Mouse (Mus musculus) kidney, embryonic 14.5 days (tissue): ENCODE results near the gene Ttll6. TPM values are rescaled to one million over a fixed set of nuclear protein-coding genes. Genes with fewer than 3 reads are reported as not detected.

Source experiments
- ATAC-seq: fragments of 200-750 bp; cut with Nextera tagmentation; 2 replicates; pipeline ENCODE4 v1.8.0; 2017; ENCODE audit warnings: moderate number of reproducible peaks, mild to moderate bottlenecking, moderate TSS enrichment, moderate library complexity; ENCODE audit not compliant: low FRiP score, low TSS enrichment
- H3K27ac ChIP-seq: fragments of 300-500 bp; sonication (generic); 2 replicates; pipeline ENCODE4 v1.5.1; 2014; ENCODE audit warnings: low read depth, mild to moderate bottlenecking, low read length, moderate library complexity, mixed read lengths
- H3K27me3 ChIP-seq: fragments of 300-500 bp; sonication (generic); 2 replicates; pipeline ENCODE4 v1.6.1; 2014; ENCODE audit warnings: mild to moderate bottlenecking, low read length; ENCODE audit not compliant: control insufficient read depth, insufficient read depth
- H3K36me3 ChIP-seq: fragments of 300-500 bp; sonication (generic); 2 replicates; pipeline ENCODE4 v1.6.1; 2014; ENCODE audit warnings: low read length, mixed read lengths; ENCODE audit not compliant: control insufficient read depth, insufficient read depth
- H3K4me1 ChIP-seq: fragments of 300-500 bp; sonication (generic); 2 replicates; pipeline ENCODE4 v1.6.1; 2014; ENCODE audit warnings: low read length, mixed read lengths; ENCODE audit not compliant: control insufficient read depth, insufficient read depth
- H3K4me2 ChIP-seq: fragments of 300-500 bp; sonication (generic); replicated peaks from 2 replicates; pipeline ENCODE4 v1.6.1; 2014; ENCODE audit warnings: low read depth, mild to moderate bottlenecking, low read length
- H3K4me3 ChIP-seq: fragments of 300-500 bp; sonication (generic); 2 replicates; pipeline ENCODE4 v1.5.1; 2014; ENCODE audit warnings: mild to moderate bottlenecking, low read length
- H3K9ac ChIP-seq: fragments of 300-500 bp; sonication (generic); 2 replicates; pipeline ENCODE4 v1.6.1; 2014; ENCODE audit warnings: low read depth, mild to moderate bottlenecking, low read length, moderate library complexity
- H3K9me3 ChIP-seq: fragments of 300-500 bp; sonication (generic); 2 replicates; pipeline ENCODE4 v1.6.1; 2016; ENCODE audit warnings: low read length; ENCODE audit not compliant: control insufficient read depth
- WGBS: fragments of 180-500 bp; shearing (Covaris S2); extraction: QIAGEN DNeasy Blood & Tissue Kit; methylation state at CpG from one replicate; pipeline ENCODE4 v1.1.7; 2014; 5-methylcytosine and 5-hydroxymethylcytosine counted together
- polyA plus RNA-seq: library from polyadenylated mRNA; unstranded; fragments of >200 nt; fragmentation: Nextera tagmentation; extraction: Ambion mirVana; gene quantifications from 2 replicates; pipeline ENCODE4 v1.2.1, GENCODE M21; 2014

The Ttll6 gene
- polyA plus RNA-seq, 1 experiment from 2014 or later = not detected

DNA sequence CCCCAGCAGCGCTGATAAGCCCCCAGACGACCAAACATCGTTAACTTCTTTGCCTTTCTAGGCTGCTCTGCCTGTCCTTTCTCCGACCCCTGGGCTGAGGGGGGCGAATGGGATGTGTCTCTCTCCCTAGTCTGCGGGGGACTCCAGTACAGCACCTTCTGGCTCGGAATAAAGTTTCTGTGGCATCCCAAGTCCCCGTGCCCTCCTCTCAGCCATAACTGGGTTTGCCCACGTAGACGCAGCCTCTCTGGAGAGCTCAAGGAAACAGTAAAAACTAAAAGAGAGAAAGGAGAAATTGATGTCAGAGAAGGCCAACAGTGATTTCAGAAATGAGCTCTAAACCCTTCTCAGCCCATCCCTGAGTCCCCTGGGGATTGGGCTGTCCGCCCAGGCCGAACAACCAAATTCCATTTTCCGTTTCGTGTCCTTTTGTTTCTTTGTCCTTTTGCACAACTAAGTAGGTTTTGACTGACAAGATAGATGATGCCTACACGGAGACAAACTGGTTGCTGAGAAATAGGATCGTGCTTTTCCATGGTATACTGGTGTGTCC is 39.8 kb downstream of the Ttll6 start:
- Histone ChIP-seq H3K27me3 (peaks cover 97% of the 10 kb centered on the region), H3K4me3 (peak overlapping the region; percentile 6; the same call in 1 of the 2 replicates), H3K27ac (no peak overlapping the region), H3K4me2 (no peak overlapping the region), H3K36me3 (no peaks in the 10 kb centered on the region), H3K9me3 (no peaks in the 10 kb centered on the region), H3K9ac (no peak overlapping the region), H3K4me1 (no peaks in the 10 kb centered on the region)
- no peak for ATAC-seq
- 2% methylated on average over 16 of the region's 16 CpGs for WGBS

DNA sequence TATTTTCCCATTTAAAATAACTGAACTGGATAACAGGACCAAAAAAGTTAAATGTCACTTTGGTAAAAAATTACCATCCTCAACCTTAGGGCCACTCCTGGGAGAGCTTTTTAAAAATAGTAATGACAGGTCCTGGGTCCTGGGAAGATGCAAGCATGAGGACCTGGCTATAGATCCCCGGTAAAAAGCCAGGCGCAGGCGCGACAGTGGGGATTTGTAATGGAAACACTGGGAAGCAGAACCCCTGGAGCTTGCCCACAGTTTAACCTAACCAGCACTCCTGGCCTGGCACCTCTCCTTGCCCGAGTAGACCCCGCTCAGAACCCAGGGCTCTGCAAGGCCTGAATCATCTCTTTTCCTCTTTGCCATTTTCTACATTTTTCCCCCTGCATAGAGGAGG is 41.3 kb downstream of the Ttll6 start:
- no peaks in the 10 kb centered on the region for H3K4me1 ChIP-seq
- no peaks in the 10 kb centered on the region for H3K36me3 ChIP-seq
- H3K9ac ChIP-seq = no peak overlapping the region
- no peaks in the 10 kb centered on the region for H3K9me3 ChIP-seq
- no peak for ATAC-seq
- peaks cover 95% of the 10 kb centered on the region for H3K27me3 ChIP-seq
- no peak overlapping the region for H3K27ac ChIP-seq
- H3K4me2 ChIP-seq = no peak overlapping the region
- H3K4me3 ChIP-seq = no peak overlapping the region
- 0% methylated on average over 6 of the region's 6 CpGs for WGBS

DNA sequence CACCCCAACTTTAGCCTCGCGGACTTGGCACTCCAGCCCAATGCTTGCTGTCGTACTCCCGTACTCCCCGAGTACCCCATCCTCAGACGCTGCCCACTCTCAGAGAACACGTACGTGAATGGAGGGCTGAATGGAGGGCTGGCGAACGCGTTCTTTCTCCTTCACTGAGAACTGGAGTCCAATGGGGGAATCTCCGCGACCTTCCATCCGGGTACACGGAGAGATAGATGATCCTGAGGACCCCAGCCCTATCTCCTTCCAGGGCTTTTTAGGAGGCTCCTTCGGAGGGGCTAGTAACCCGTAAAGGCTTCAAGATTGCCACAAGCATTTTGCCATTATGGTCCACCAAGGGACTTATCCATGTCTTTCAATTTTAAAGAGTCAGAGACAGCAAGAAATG is 41.9 kb downstream of the Ttll6 start:
- no peak overlapping the region for H3K27ac ChIP-seq
- H3K4me2 ChIP-seq = no peak overlapping the region
- ATAC-seq = no peak
- no peaks in the 10 kb centered on the region for H3K9me3 ChIP-seq
- no peak overlapping the region for H3K4me3 ChIP-seq
- WGBS = 2% methylated on average over 17 of the region's 17 CpGs
- H3K36me3 ChIP-seq = no peaks in the 10 kb centered on the region
- no peaks in the 10 kb centered on the region for H3K4me1 ChIP-seq
- H3K27me3 ChIP-seq = peaks cover 93% of the 10 kb centered on the region
- H3K9ac ChIP-seq = no peak overlapping the region

DNA sequence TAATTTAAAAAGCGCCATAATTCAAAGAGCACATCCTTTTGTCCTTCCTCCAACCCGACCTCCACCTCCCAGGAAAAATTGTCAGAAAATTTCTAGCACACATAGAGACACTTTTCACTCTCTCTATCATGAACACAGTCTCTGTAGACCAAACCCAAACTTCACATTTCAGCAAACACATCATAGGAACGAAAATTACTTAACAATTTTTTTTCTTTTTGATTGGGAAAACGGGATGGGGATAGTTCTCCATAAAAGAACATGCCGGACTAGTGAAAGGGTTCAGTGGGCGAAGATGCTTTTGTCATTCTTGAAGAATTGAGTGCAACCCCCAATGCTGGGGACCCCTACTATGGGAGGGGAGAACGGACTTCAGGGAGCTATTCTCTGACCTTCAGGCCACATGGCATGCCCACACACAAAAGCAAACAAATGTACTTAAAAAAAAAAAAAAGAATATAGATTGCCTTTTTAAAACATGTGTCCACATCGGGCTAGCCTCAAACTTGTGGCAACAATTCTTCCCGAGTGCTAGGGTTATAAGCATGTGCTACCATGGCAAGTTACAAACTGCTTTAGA is 42.5 kb downstream of the Ttll6 start:
- Histone ChIP-seq H3K4me2 (no peak overlapping the region), H3K36me3 (no peaks in the 10 kb centered on the region), H3K9ac (no peak overlapping the region), H3K27ac (no peak overlapping the region), H3K27me3 (peaks cover 93% of the 10 kb centered on the region), H3K4me3 (no peak overlapping the region), H3K4me1 (no peaks in the 10 kb centered on the region), H3K9me3 (no peaks in the 10 kb centered on the region)
- WGBS = 2% methylated on average over 9 of the region's 9 CpGs
- no peak for ATAC-seq

- Histone ChIP-seq H3K4me2 (no peak overlapping the region), H3K36me3 (no peaks in the 10 kb centered on the region), H3K4me3 (no peak overlapping the region), H3K27me3 (peaks cover 93% of the 10 kb centered on the region), H3K27ac (no peak overlapping the region), H3K9me3 (no peaks in the 10 kb centered on the region), H3K4me1 (no peaks in the 10 kb centered on the region), H3K9ac (no peak overlapping the region)
- under 1% methylated on average over 10 of the region's 10 CpGs for WGBS
- ATAC-seq = no peak
These were observed 43.3 kb downstream of the Ttll6 start for GRCm38 (mm10) chr11:96176841-96177240.

GRCm38 (mm10) chr11:96177546-96178174 is 44.1 kb downstream of the Ttll6 start:
- peaks cover 93% of the 10 kb centered on the region for H3K27me3 ChIP-seq
- H3K4me2 ChIP-seq = no peak overlapping the region
- H3K4me1 ChIP-seq = no peaks in the 10 kb centered on the region
- no peak overlapping the region for H3K27ac ChIP-seq
- under 1% methylated on average over 27 of the region's 27 CpGs for WGBS
- no peak for ATAC-seq
- no peak overlapping the region for H3K9ac ChIP-seq
- no peaks in the 10 kb centered on the region for H3K36me3 ChIP-seq
- H3K9me3 ChIP-seq = no peaks in the 10 kb centered on the region; the same call in 1 of the 2 replicates
- H3K4me3 ChIP-seq = no peak overlapping the region

DNA sequence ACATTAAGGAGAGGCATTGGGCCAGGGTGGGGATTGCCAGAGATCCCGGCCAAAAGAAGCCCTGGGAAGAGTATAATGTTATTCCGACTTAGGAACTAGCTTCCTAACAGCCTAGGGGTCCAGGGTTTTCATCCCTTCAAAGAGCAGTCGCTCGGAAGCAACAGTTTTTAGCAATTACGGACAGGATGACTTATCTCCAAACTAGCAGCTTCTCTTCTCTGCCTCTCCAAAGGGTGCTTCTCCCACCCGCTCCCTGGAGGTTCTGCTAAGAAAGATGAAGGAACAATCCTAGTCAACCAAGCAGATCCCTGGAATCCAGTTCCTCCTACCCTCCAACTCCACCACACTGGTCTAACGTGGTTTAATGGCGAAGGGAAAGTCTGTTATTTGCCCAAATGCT is 44.8 kb downstream of the Ttll6 start:
- H3K36me3 ChIP-seq = no peaks in the 10 kb centered on the region
- H3K9me3 ChIP-seq = peaks cover 2% of the 10 kb centered on the region; the same call in 1 of the 2 replicates
- ATAC-seq = no peak
- H3K27me3 ChIP-seq = peaks cover 93% of the 10 kb centered on the region
- H3K4me1 ChIP-seq = no peaks in the 10 kb centered on the region
- H3K4me3 ChIP-seq = no peak overlapping the region
- H3K27ac ChIP-seq = no peak overlapping the region
- H3K4me2 ChIP-seq = no peak overlapping the region
- under 1% methylated on average over 8 of the region's 8 CpGs for WGBS
- no peak overlapping the region for H3K9ac ChIP-seq

- no peak overlapping the region for H3K9ac ChIP-seq
- 0% methylated on average over 6 of the region's 6 CpGs for WGBS
These were observed 45.4 kb downstream of the Ttll6 start for GRCm38 (mm10) chr11:96178911-96179503.

DNA sequence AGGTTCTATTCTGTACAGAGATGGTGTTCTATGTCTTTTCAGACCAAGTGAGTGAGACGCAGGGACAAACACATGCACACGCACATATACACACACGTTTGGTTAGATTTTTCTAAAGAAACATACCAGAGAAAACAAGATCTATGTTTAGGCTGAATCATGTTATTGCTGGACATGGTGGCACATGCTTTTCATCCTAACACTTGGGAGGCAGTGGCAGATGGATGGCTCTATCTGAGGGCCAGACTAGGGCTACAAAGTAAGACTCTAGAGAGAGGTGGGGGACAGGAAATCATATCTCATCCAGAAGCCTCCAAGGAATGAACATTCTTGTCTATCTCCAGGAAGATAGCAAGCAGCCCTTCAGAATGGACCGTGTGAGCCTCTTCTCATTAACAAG is 47.5 kb downstream of the Ttll6 start:
- no peaks in the 10 kb centered on the region for H3K36me3 ChIP-seq
- no peaks in the 10 kb centered on the region for H3K4me1 ChIP-seq
- H3K27me3 ChIP-seq = peaks cover 93% of the 10 kb centered on the region
- WGBS = 17% methylated on average over 4 of the region's 4 CpGs
- peaks cover 2% of the 10 kb centered on the region; the same call in 1 of the 2 replicates for H3K9me3 ChIP-seq
- no peak overlapping the region for H3K4me2 ChIP-seq
- H3K4me3 ChIP-seq = no peak overlapping the region
- H3K27ac ChIP-seq = no peak overlapping the region
- no peak for ATAC-seq
- no peak overlapping the region for H3K9ac ChIP-seq

More at GRCm38 (mm10) chr11:96178911-96179503, 45.4 kb downstream of the Ttll6 start:
- no peaks in the 10 kb centered on the region for H3K36me3 ChIP-seq
- no peak overlapping the region for H3K4me2 ChIP-seq
- no peaks in the 10 kb centered on the region for H3K4me1 ChIP-seq
- ATAC-seq = no peak
- peaks cover 93% of the 10 kb centered on the region for H3K27me3 ChIP-seq
- no peak overlapping the region for H3K27ac ChIP-seq
- peaks cover 2% of the 10 kb centered on the region; the same call in 1 of the 2 replicates for H3K9me3 ChIP-seq
- no peak overlapping the region for H3K4me3 ChIP-seq
